Mouse (Mus musculus) lung, embryonic 14.5 days (tissue): Measurements from ENCODE around the gene Ctdsp2. TPM values are rescaled to one million over a fixed set of nuclear protein-coding genes. Genes with fewer than 3 reads are reported as not detected.
A peak's percentile ranks its signal among the peaks of the same experiment; 100 is the strongest.

Experiments
- ATAC-seq: fragments of 200-750 bp; cut with Nextera tagmentation; 2 replicates; pipeline ENCODE4 v1.8.0; 2017; ENCODE audit warnings: mild to moderate bottlenecking, moderate TSS enrichment, moderate library complexity; ENCODE audit not compliant: insufficient read depth
- DNase-seq: peaks from one replicate; pipeline ENCODE4 v3.0.0-alpha.2; 2015
- H3K27ac ChIP-seq: fragments of 300-500 bp; sonication (generic); 2 replicates; pipeline ENCODE4 v1.5.1; 2014; ENCODE audit warnings: low read depth, mild to moderate bottlenecking, moderate library complexity
- H3K27me3 ChIP-seq: fragments of 300-500 bp; sonication (generic); 2 replicates; pipeline ENCODE4 v1.6.1; 2014; ENCODE audit warnings: low read length, control low read depth; ENCODE audit not compliant: insufficient read depth
- H3K36me3 ChIP-seq: fragments of 300-500 bp; sonication (generic); 2 replicates; pipeline ENCODE4 v1.6.1; 2014; ENCODE audit warnings: control low read depth; ENCODE audit not compliant: insufficient read depth
- H3K4me1 ChIP-seq: fragments of 300-500 bp; sonication (generic); 2 replicates; pipeline ENCODE4 v1.6.1; 2014; ENCODE audit warnings: antibody characterized with exemption, control low read depth; ENCODE audit not compliant: insufficient read depth
- H3K4me2 ChIP-seq: fragments of 300-500 bp; sonication (generic); 2 replicates; pipeline ENCODE4 v1.6.1; 2014; ENCODE audit warnings: mild to moderate bottlenecking
- H3K4me3 ChIP-seq: fragments of 300-500 bp; sonication (generic); 2 replicates; pipeline ENCODE4 v1.5.1; 2014; ENCODE audit warnings: low read depth, low read length
- H3K9ac ChIP-seq: fragments of 300-500 bp; sonication (generic); 2 replicates; pipeline ENCODE4 v1.6.1; 2014
- H3K9me3 ChIP-seq: fragments of 300-500 bp; sonication (generic); 2 replicates; pipeline ENCODE4 v1.6.1; 2016; ENCODE audit warnings: low read depth, low read length, control low read depth
- CTCF ChIP-seq: IDR thresholded peaks from 2 replicates; pipeline ENCODE4 v1.5.1; 2016; ENCODE audit warnings: antibody characterized with exemption, low read depth
- WGBS: fragments of 180-500 bp; shearing (Covaris S2); extraction: QIAGEN DNeasy Blood & Tissue Kit; methylation state at CpG from one replicate; pipeline ENCODE4 v1.1.7; 2014; 5-methylcytosine and 5-hydroxymethylcytosine counted together
- polyA plus RNA-seq: library from polyadenylated mRNA; unstranded; fragments of >200 nt; fragmentation: Nextera tagmentation; extraction: Ambion mirVana; gene quantifications from 2 replicates; pipeline ENCODE4 v1.2.1, GENCODE M21; 2014

Gene Ctdsp2
- polyA plus RNA-seq, 1 experiment from 2014 or later, result 113 TPM

- Histone ChIP-seq H3K4me2 (no peak overlapping the region), H3K9ac (no peak overlapping the region), H3K27me3 (no peaks in the 10 kb centered on the region), H3K4me1 (peaks cover 30% of the 10 kb centered on the region), H3K9me3 (no peaks in the 10 kb centered on the region; the same call in 1 of the 2 replicates), H3K4me3 (no peak overlapping the region), H3K27ac (no peak overlapping the region), H3K36me3 (no peaks in the 10 kb centered on the region)
- TF ChIP-seq CTCF, result no peak
- DNase-seq (peak; percentile 20), ATAC-seq (no peak)
- WGBS, result 77% methylated on average over 13 of the region's 13 CpGs
Observed at GRCm38 (mm10) chr10:126934561-126934960, 44.0 kb upstream of the Ctdsp2 start.

DNA sequence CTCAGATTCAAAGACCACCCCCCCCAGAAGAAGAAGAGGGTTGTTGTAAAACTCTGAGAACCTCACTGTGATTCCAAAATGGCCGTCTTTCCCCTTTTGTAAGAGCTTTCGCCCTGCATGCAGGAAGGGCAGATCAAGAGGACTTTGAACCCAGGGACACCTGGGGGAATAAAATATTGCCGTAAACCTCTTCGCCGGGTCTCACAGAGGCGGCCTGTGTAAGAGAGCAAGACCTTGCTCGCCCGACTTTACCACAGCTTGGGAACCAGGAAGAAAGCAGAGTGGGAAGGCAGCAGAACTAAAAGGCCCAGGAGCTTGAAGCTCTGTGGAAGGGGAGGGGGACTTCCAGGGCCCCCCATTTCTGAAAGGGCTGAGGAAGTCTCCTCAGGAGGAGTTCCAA lies 43.4 kb upstream of the Ctdsp2 start:
- no peak for TF ChIP-seq CTCF
- Histone ChIP-seq H3K4me1 (peaks cover 24% of the 10 kb centered on the region), H3K36me3 (no peaks in the 10 kb centered on the region), H3K4me3 (no peak overlapping the region), H3K9me3 (no peaks in the 10 kb centered on the region; the same call in 1 of the 2 replicates), H3K9ac (peak overlapping the region; percentile 25; the same call in 1 of the 2 replicates), H3K27ac (peak overlapping the region; percentile 78; the same call in 1 of the 2 replicates), H3K27me3 (no peaks in the 10 kb centered on the region), H3K4me2 (peak overlapping the region; percentile 14; the same call in 1 of the 2 replicates)
- no peak for DNase-seq
- ATAC-seq, result no peak
- WGBS, result 85% methylated on average over 8 of the region's 8 CpGs

DNA sequence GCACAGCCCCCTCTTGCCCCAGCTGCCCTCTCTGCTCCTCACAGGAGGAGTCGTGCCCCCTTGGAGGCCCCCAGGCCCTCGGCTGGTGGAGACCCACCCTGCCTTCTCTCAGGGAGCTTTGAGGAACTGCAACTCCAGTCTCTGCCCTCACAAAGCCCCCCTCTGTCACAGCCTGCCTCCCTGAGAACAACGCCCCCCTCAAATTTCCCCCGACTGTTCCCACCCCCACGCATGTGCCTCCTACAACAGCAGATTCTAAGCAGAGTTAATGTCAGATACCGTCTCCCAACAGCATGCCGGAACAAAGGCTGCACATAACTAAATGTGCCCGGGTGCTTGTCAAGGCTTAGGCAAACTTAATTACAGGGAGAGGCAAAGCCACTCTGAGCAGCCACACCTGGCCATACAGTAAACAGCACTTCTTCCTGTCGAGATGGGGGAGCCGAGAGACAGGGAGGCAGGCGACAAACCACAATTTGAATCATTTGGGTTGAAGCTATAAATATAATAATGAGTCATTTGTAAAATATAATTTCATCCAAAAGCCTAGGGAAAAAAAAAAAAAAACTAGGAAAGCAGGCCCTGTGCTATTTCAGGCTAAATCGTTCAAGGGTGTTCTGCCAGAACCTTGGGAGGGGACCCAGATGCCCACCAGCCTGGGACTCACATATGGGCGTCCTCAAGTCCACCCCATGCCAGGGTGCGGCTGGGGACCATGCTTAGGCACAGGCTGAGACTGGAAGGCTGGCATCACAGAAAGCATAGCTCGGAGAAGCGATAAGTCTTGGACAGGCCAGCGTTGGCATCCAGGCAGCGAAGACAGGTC lies 42.7 kb upstream of the Ctdsp2 start:
- Histone ChIP-seq H3K27ac (peak overlapping the region; percentile 78), H3K4me2 (peak overlapping the region; percentile 14; the same call in 1 of the 2 replicates), H3K4me1 (peaks cover 18% of the 10 kb centered on the region), H3K27me3 (no peaks in the 10 kb centered on the region), H3K36me3 (no peaks in the 10 kb centered on the region), H3K9ac (peak overlapping the region; percentile 25; the same call in 1 of the 2 replicates), H3K9me3 (no peaks in the 10 kb centered on the region; the same call in 1 of the 2 replicates), H3K4me3 (no peak overlapping the region)
- WGBS, result 37% methylated on average over 18 of the region's 18 CpGs
- TF ChIP-seq CTCF, result no peak
- DNase-seq, result peak; percentile 28
- no peak for ATAC-seq

GRCm38 (mm10) chr10:126940949-126941348 lies 37.6 kb upstream of the Ctdsp2 start:
- no peak overlapping the region for H3K27ac ChIP-seq
- DNase-seq, result peak; percentile 46
- no peak for ATAC-seq
- no peak overlapping the region for H3K4me3 ChIP-seq
- H3K4me2 ChIP-seq, result no peak overlapping the region
- peaks cover under 1% of the 10 kb centered on the region; the same call in 1 of the 2 replicates for H3K4me1 ChIP-seq
- 27% methylated on average over 7 of the region's 7 CpGs for WGBS
- no peak overlapping the region for H3K9ac ChIP-seq
- no peaks in the 10 kb centered on the region for H3K27me3 ChIP-seq
- TF ChIP-seq CTCF, result no peak
- no peaks in the 10 kb centered on the region for H3K36me3 ChIP-seq
- H3K9me3 ChIP-seq, result no peaks in the 10 kb centered on the region; the same call in 1 of the 2 replicates

- WGBS, result 86% methylated on average over 5 of the region's 5 CpGs
- H3K4me1 ChIP-seq, result peaks cover 12% of the 10 kb centered on the region; the same call in 1 of the 2 replicates
- no peaks in the 10 kb centered on the region for H3K36me3 ChIP-seq
- no peak overlapping the region for H3K9ac ChIP-seq
- no peaks in the 10 kb centered on the region for H3K27me3 ChIP-seq
- no peak overlapping the region for H3K27ac ChIP-seq
- no peak for TF ChIP-seq CTCF
- ATAC-seq (no peak), DNase-seq (no peak)
- no peak overlapping the region for H3K4me3 ChIP-seq
- no peak overlapping the region for H3K4me2 ChIP-seq
- H3K9me3 ChIP-seq, result no peaks in the 10 kb centered on the region
Observed at GRCm38 (mm10) chr10:126945531-126945930, 33.0 kb upstream of the Ctdsp2 start.

- H3K27ac ChIP-seq, result no peak overlapping the region
- 32% methylated on average over 5 of the region's 5 CpGs for WGBS
- DNase-seq, result no peak
- no peak overlapping the region for H3K4me3 ChIP-seq
- H3K27me3 ChIP-seq, result no peaks in the 10 kb centered on the region
- no peaks in the 10 kb centered on the region for H3K36me3 ChIP-seq
- H3K9me3 ChIP-seq, result no peaks in the 10 kb centered on the region
- peaks cover 12% of the 10 kb centered on the region; the same call in 1 of the 2 replicates for H3K4me1 ChIP-seq
- 0 out of 2 replicates have a peak overlapping the region, but pooled peaks have one; percentile 8 for H3K9ac ChIP-seq
- H3K4me2 ChIP-seq, result no peak overlapping the region
- TF ChIP-seq CTCF, result no peak
- ATAC-seq, result no peak
Observed at GRCm38 (mm10) chr10:126949824-126950223, 28.7 kb upstream of the Ctdsp2 start.

DNA sequence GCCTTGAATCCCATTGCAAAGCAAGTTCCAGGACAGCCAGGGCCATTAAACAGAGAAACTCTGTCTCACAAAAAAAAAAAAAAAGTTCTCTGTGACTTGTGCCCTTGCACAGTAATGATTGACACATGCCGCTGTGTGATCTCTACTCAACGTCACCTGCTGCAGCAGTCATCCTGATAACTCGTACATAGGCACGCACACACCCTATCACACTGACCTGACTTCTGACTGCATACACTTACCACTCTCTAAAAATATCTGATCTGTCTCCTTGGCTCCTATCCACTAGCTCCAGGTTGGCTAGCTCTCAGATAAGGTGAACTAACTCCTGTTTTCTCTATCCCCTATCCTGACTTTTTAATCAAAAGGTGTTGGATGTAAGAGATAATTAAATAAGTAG lies 27.9 kb upstream of the Ctdsp2 start:
- Histone ChIP-seq H3K9me3 (no peaks in the 10 kb centered on the region), H3K27me3 (no peaks in the 10 kb centered on the region), H3K9ac (no peak overlapping the region), H3K4me3 (no peak overlapping the region), H3K27ac (peak overlapping the region; percentile 30), H3K4me1 (peaks cover 12% of the 10 kb centered on the region; the same call in 1 of the 2 replicates), H3K4me2 (no peak overlapping the region), H3K36me3 (no peaks in the 10 kb centered on the region)
- DNase-seq (no peak), ATAC-seq (no peak)
- 60% methylated on average over 4 of the region's 4 CpGs for WGBS
- no peak for TF ChIP-seq CTCF
